Mouse (Mus musculus): ENCODE measurements around the gene Stk4.

Stk4 gene

GRCm38 (mm10) chr2:164128576-164129411 is 58.7 kb downstream of the Stk4 start:
- no peak for DNase-seq

GRCm38 (mm10) chr2:164131586-164131985 is 61.5 kb downstream of the Stk4 start:
- no peak for DNase-seq

- peak; percentile 65 for DNase-seq
Measured at GRCm38 (mm10) chr2:164134563-164134962, 64.4 kb downstream of the Stk4 start.

GRCm38 (mm10) chr2:164135367-164135766 is 65.2 kb downstream of the Stk4 start:
- peak; percentile 55 for DNase-seq

- no peak for DNase-seq
Measured at GRCm38 (mm10) chr2:164136393-164136792, 66.3 kb downstream of the Stk4 start.

GRCm38 (mm10) chr2:164137754-164138153 is 67.6 kb downstream of the Stk4 start:
- no peak for DNase-seq

GRCm38 (mm10) chr2:164142021-164142420 is 71.9 kb downstream of the Stk4 start:
- no peak for DNase-seq

- no peak for DNase-seq
Measured at GRCm38 (mm10) chr2:164144025-164144424, 73.9 kb downstream of the Stk4 start.

GRCm38 (mm10) chr2:164144541-164144940 is 74.4 kb downstream of the Stk4 start:
- DNase-seq = no peak

GRCm38 (mm10) chr2:164146556-164146955 is 76.4 kb downstream of the Stk4 start:
- DNase-seq = no peak

GRCm38 (mm10) chr2:164150086-164150760 is 80.1 kb downstream of the Stk4 start:
- DNase-seq = no peak

- no peak for DNase-seq
Measured at GRCm38 (mm10) chr2:164152341-164152740, 82.2 kb downstream of the Stk4 start.

- DNase-seq = no peak
Measured at GRCm38 (mm10) chr2:164154007-164154406, 83.9 kb downstream of the Stk4 start.

- DNase-seq = no peak
Measured at GRCm38 (mm10) chr2:164156158-164156557, 86.0 kb downstream of the Stk4 start.

- no peak for DNase-seq
Measured at GRCm38 (mm10) chr2:164158838-164159237, 88.7 kb downstream of the Stk4 start.

GRCm38 (mm10) chr2:164161515-164162055 is 91.5 kb downstream of the Stk4 start:
- no peak for DNase-seq

GRCm38 (mm10) chr2:164164941-164165340 is 94.8 kb downstream of the Stk4 start:
- no peak for DNase-seq

- DNase-seq = peak; percentile 18
Measured at GRCm38 (mm10) chr2:164167752-164168570, 97.8 kb downstream of the Stk4 start.

GRCm38 (mm10) chr2:164168571-164168946 is 98.4 kb downstream of the Stk4 start:
- peak; percentile 32 for DNase-seq

- no peak for DNase-seq
Measured at GRCm38 (mm10) chr2:164170326-164170725, 100.2 kb downstream of the Stk4 start.

- DNase-seq = peak; percentile 43
Measured at GRCm38 (mm10) chr2:164170902-164171301, 100.8 kb downstream of the Stk4 start, which contains the start of gene Kcns1. Gene Kcns1, minus strand, starts transcription at chr2:164171113.

GRCm38 (mm10) chr2:164173394-164173793 is 103.3 kb downstream of the Stk4 start:
- no peak for DNase-seq

Data from kidney, postnatal 10 days (tissue).